Mouse (Mus musculus) spleen, embryonic (tissue): ENCODE data around the gene Dhrs4.

ENCODE experiments used
- CTCF ChIA-PET: fragments of 350-600 bp; sonication (Branson Sonifier 250); formaldehyde crosslinking; loops from one replicate; lab custom pipeline; 2022; lab: Charles Lee

Gene Dhrs4

GRCm38 (mm10) chr14:55478651-55479599, at the start of gene Dhrs4:
Gene Dhrs4 (plus strand): TSS chr14:55478758.
- CTCF ChIA-PET = interaction anchor here (0.5 to 0.6 kb wide), 3 partner anchors 47 to 372 kb away, joined by 3 to 21 read pairs (median 5); partner anchors contain the start of gene Ap1g2

- CTCF ChIA-PET = no interaction called here
These were observed 48.3 kb upstream of the Dhrs4 start for GRCm38 (mm10) chr14:55430255-55430654.

DNA sequence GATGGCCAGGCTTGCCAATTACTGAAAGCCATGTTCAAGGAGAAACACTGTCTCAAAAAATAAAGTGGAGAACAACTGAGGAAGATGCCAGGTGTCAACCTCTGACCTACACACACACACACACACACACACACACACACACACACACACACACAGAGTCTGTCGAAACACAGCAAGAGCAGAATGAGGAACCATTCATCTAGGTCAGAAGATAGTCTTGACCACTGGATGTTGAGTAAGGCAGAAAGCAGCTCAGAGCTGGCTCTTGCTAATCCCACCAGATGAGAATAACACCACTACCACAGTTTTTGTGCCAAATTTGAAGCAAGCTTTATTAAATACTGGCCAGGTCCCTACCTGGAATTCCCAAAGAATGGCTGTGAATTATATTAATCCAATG, 45.5 kb upstream of the Dhrs4 start:
- CTCF ChIA-PET = no interaction called here

DNA sequence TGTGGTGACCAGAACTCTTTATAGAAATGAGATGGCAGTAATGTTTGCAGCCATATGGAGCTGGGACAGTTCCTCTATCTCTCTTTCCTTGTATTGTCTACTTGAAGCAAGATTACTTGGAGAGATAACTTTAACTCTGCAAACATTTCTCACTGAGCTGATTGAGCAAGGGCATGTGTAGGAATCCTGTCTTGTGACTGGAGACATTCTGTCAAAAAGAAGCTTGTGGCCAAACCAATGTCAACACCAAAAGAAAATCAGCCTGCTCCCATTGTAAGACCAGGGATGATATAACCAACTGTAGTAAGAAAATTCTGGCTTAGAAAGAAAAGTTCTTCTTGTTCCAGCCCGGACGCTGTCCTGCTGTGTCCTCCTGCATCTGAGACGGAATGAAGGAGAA, 43.7 kb upstream of the Dhrs4 start:
- CTCF ChIA-PET = no interaction called here

GRCm38 (mm10) chr14:55437118-55437517, 41.4 kb upstream of the Dhrs4 start:
- CTCF ChIA-PET = no interaction called here

DNA sequence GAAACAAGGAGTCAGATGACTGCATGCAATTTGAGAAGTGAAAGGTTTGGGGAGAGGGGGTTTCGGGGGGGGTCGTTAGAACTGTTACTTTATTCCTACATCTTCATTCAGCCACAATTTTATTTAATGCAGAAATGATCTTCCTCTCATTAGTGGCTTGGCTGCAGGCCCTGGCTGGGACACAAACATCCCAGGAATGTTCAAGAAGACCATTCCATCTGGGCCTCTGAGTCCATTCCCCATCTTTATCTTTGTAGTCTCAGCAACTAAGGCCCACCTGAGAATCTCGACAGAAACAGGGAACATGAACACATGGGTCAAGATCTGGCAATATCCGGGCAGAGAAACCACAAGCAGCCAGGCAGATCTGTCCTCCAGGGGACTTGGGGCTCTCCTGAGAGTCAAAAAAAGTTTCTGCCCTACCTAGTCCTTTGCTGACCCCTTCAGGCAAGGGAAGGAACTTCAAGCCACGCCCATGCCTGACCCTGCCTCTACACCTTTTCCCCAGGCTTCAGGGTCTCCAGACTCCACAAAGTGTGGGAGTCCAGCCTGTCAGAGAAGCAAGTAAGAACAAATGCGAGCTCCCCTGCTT, 40.3 kb upstream of the Dhrs4 start:
- CTCF ChIA-PET = interaction anchor here (1.0 kb wide), 1 partner anchor 168 kb away, joined by 3 read pairs; no protein-coding TSS in a partner anchor

- CTCF ChIA-PET = no interaction called here
These were observed 20.9 kb upstream of the Dhrs4 start for GRCm38 (mm10) chr14:55457693-55458092.

- CTCF ChIA-PET = no interaction called here
These were observed 20.3 kb upstream of the Dhrs4 start for GRCm38 (mm10) chr14:55458273-55458672.

DNA sequence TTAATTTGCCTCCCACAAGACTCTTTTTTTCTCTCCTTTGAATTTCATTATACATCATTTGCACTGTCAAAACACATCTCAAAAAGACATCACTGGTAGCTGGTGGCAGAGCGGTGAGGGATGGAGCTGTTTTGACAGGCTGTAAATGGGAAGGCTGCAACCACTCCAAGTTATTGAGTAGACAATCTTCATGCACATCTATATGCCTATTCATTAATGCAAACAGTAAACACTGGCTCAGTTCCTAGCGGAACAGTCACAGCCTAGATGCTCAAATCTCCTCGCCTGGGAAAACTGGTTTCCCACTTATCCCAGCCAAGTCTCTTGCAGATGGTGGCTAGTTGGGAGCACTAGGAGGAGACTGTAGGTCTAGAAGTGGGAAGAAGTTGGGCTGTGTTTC, 19.8 kb upstream of the Dhrs4 start:
- CTCF ChIA-PET = no interaction called here

DNA sequence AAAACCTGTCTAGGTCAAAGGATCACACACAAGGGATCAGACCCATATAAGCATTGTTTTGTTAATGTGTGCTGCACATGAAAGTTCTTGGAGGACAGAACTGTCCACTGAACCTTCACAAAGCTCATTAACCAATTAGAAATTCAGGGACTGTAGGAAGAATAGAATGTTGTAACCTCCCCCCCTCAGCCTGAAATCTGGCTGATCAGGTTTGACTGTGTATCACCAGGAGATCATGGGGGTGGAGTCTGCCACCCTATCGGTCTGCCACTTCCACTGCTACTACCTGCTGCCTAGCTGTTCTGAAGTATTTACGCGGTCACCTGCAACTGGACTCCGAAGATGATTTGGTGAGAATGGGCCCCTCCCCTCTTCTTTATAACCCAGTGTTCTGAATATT, 18.8 kb upstream of the Dhrs4 start:
- CTCF ChIA-PET = no interaction called here

DNA sequence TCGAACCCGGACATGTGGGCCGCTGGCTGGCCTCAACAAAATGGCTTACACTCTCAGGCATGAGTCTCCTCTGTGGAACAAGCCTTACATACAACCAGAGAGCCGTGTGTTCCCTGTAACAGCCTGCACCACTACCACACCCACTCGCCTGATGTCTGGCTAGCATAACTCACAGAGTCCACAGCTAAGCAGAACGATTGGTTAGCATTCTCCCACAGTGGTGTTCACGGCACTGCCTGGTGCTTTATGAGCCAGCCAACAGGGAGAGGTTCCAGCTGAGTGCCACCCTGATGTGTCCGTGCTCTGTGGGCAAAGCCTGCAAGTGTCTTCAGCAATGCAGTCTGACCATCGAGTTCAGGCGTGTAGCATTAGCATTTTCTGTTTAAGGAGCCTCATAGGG, 18.3 kb upstream of the Dhrs4 start:
- CTCF ChIA-PET = no interaction called here

GRCm38 (mm10) chr14:55461757-55462156, 16.8 kb upstream of the Dhrs4 start:
- CTCF ChIA-PET = no interaction called here

GRCm38 (mm10) chr14:55466481-55466880, 12.1 kb upstream of the Dhrs4 start:
- CTCF ChIA-PET = no interaction called here

DNA sequence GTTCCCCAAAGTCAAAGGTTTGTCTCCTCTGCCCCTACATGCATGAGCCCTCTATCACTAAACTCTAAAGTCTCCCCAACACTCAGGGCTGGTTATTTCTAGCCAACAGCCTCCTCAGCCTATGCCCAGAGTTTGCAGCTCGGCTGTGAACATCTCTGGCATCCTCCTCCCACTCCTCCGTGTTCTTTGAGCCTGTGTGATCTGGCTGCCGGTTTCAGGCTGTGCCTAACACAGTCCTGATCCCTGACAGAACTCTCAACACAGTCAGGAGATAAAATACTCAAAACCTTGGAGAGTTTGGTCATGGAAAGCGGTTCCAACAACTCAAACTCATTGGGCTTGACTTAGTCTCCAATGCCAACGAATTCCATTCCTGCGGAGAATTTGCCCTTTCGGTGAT, 11.4 kb upstream of the Dhrs4 start:
- CTCF ChIA-PET = no interaction called here

DNA sequence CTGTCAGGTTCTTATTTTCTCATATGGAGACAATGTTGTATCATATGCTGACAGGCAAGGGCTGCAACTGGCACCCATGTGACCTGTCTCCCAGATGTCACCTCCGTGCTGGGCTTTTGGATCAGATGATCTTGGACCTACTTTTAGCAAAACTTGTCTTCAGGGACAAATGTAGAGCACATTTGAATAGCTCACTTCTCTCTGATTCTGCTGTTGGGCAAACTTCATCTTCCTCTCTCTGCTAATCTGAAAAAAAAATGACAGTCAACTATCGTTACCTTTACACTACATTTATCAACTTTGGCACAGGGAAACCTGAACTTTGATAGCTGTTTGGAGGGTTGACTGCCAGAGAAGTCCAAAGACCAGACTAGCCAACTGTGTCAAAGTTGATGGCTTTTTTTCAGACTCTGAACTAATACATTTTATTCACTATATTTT, 10.2 kb upstream of the Dhrs4 start:
- CTCF ChIA-PET = no interaction called here

DNA sequence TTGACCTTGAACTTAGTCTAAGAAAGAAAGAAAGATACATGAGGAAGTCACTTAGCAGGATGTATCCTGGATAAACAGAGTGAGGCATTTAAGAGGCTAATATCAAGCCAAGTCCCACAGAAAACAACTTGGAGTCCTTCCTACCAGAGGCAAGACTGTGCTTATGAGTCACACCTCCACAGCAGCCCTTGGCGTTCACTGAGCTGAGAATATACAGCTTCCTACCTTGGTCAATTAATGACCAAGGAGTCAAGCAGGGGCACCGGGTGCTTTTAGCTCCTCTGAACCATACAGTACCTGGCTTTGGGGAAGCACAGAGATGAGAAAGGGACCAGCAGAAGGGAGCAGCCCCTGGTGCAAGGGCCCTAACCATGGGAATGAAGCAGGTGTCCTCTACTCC, 9.5 kb upstream of the Dhrs4 start:
- CTCF ChIA-PET = no interaction called here

GRCm38 (mm10) chr14:55469821-55470220, 8.7 kb upstream of the Dhrs4 start:
- CTCF ChIA-PET = no interaction called here

DNA sequence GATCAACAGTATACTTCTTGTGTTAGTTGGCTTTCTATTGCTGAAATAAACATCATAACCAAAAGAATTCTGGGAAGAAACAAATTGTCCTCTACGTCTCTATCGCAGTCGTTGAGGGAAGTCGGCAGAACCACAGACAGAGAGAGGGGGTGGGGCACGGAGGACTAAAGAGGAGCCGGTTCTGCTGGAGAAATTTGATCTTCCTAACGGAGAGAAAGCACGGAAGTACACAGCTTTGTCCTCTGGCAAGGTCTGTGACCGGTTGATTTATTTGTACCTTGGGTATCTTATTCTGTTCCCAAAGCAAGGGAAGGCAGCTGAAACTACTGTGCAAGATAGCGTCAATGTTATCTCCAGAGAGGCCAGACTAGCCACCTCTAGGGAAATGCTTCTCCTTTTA, 7.8 kb upstream of the Dhrs4 start:
- CTCF ChIA-PET = no interaction called here

DNA sequence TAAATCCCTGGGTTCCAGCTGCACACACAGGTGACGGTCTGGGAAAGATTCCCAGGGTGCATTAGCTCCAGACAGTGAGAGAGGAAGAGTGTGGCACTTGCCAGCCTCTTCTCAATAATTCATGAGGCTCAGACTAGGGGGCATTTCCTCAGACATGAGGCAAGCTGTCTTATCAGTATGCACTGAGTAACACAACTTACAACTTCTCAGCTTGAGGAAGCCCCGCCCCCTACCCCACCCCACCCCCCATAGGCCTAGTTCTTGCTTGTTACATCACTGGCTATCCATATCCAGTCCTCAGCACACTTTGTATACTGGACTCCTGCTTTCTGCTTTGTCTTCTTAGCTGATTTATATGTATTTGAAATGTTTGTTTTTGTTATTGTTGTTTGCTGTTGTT, 2.9 kb upstream of the Dhrs4 start:
- CTCF ChIA-PET = no interaction called here

DNA sequence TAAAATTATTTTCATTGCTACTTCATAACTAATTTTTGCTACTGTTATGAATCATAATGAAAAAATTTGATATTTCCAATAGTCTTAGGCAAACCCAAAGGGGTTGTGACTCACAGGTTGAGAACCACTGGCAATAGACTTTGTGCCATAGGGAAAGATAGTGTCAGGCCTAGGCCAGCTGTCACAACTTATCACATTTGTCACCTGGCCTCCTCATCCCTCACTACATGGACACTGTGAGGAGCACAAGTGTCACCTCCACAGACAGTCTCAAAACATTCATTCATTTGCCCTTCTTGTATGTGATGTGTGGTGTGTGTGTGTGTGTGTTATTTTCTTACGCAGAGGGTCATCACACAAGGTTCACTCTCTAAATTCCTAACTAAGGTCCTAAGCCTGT, 1.1 kb upstream of the Dhrs4 start:
- CTCF ChIA-PET = no interaction called here

DNA sequence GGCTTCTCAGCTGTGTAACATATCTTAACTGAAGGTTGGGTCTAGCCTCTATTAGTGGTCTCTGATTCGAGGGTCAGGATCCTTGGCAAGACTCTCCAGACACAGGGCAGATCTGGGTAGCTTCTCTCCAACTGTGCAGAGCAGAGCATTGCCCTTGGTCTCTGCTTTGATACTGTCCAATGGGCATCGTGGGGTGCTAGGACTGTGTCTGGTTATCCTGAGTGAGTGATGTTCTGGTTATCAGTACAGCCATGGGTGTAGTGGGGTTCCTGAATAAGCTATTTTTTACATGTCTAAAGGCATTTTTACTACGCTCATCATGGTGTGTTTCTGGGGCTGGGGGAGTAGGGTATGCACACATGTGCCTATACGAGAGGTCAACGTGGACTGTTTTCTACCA, 729 bp upstream of the Dhrs4 start:
- CTCF ChIA-PET = interaction anchor here (0.6 kb wide), 1 partner anchor 371 kb away, joined by 3 read pairs; the partner anchor contains the start of gene Ap1g2

DNA sequence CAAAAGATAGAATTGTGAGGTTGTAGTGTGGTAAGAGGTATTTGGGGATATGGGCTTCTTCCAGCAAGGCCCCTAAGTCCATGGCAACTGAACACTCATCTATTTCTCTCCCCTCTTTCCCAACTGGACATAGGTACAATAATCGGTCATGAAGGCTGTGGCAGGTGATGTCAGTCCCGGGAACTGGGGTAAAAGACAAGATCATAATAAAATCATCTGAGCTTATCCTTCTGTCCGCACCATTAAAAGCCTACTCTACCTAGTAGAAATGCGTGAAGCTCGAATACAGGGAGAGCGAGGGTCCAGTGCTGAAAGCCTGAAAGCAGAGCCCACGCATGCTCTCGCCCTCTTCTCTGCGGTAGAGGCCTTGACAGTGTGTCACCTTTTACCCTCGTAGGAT, 1.1 kb downstream of the Dhrs4 start:
- CTCF ChIA-PET = interaction anchor here (0.6 kb wide), 1 partner anchor 368 kb away, joined by 21 read pairs; no protein-coding TSS in a partner anchor
